Mouse (Mus musculus): ENCODE results near the gene Cass4.
A peak's percentile ranks its signal among the peaks of the same experiment; 100 is the strongest.

Cass4 gene

GRCm38 (mm10) chr2:172439843-172440639, 46.4 kb downstream of the Cass4 start, which contains the start of gene Rtf2:
Gene Rtf2 (plus strand): TSS chr2:172440556.
- DNase-seq (ENCODE audit: low read depth, low spot score) = peak; percentile 99

DNA sequence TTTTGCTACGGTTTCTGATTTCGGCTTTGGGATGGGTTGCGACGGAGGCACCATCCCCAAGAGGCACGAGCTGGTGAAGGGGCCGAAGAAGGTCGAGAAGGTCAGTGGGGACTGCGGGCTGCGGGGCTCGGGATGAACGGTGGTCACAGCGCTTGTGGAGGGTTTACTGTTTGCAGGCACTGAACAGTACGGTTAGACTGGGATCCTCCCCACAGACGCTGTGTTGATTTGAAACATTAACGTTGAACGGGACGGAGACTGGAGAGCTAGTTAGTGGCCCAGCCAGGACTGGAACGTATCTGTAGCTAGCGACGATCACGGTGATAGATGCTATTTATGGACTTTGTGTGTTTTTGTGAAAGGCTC, 47.0 kb downstream of the Cass4 start:
- DNase-seq (ENCODE audit: low read depth, low spot score) = no peak

DNA sequence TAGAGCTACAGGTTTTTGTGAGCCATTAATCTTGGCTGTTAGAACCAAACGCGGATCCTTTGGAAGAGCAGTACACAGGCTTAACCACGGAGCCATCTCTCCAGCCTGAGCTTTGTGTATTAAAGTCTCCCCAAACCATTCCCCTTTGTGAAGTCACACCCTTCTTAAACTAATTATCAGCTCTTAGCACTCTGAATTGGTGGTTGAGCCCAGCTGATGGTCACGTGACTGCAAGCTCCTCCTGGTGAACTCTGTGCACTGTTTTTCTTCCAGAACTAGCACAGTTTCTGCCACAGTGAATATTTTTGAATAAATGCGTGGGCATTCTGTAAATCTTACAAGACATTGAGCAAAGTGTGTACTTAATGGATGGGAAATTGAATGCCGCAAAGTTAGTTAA, 47.6 kb downstream of the Cass4 start:
- DNase-seq (ENCODE audit: low read depth, low spot score) = no peak

- no peak for DNase-seq (ENCODE audit: low read depth, low spot score)
Measured at GRCm38 (mm10) chr2:172445617-172446016, 52.0 kb downstream of the Cass4 start.

- DNase-seq (ENCODE audit: low read depth, low spot score) = peak; percentile 51
Measured at GRCm38 (mm10) chr2:172447317-172447716, 53.7 kb downstream of the Cass4 start.

DNA sequence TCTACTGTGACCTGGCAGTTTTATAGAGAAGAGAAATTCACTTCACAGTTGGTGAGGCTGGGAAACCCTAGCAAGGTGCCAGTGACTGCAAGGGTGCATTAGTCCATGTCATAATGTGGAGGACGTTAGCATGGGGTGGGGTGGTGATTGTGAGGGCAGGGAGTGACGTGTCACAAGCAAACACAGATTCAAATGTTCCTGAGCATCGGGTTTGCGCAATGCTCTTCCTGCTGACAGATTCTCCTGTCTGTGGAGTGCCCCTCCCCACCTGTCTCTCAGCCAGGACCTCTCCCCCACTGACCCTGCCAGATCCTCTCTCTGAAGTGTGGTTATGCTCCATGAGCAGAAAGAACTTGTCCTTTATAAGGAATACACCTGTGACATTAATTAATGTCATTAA, 54.7 kb downstream of the Cass4 start:
- no peak for DNase-seq (ENCODE audit: low read depth, low spot score)

DNA sequence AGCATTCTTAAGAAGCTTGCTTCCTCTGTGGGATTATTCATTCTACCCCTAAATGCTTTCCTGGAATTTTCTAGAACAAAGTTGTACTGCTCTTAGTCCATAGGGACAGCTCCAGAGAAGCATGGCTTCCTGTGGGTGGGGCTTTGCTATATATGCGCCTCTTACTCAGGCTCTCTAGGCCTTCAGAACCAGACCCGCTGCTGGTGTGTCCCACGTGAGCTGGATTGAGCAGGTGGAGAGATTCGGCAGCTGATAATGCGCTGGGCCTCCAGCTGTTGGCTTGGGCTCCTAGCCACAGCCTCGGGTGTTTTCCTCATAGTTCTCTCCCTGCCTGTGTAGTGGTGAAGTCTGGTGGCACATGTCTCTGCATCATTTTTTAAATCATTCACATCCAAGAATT, 57.0 kb downstream of the Cass4 start:
- DNase-seq (ENCODE audit: low read depth, low spot score) = no peak

- DNase-seq (ENCODE audit: low read depth, low spot score) = no peak
Measured at GRCm38 (mm10) chr2:172452031-172452430, 58.4 kb downstream of the Cass4 start.

DNA sequence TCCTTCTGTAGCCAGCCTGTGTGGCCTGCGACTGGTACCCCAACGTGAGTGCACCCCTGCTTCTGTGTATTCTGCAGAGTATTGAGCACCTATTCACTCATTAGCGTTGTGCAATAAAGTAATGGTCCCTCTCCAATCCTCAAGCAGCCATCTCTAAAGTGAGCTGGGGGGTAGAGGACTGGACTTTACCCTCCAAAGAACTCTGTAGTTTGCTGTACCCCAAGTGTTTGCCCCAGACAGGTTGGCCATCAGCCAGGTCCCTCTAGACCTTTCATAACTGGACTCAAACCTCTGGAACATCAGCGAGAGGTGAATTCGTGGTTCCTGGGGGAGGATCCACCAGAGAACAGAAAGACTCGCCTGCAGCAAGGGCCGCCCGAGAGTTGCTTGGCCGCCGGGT, 58.9 kb downstream of the Cass4 start:
- no peak for DNase-seq (ENCODE audit: low read depth, low spot score)

GRCm38 (mm10) chr2:172458496-172458895, 64.9 kb downstream of the Cass4 start, which contains the start of gene Gcnt7:
Gene Gcnt7 (minus strand): TSS chr2:172458596.
- no peak for DNase-seq (ENCODE audit: low read depth, low spot score)

GRCm38 (mm10) chr2:172460647-172461046, 67.1 kb downstream of the Cass4 start:
- DNase-seq (ENCODE audit: low read depth, low spot score) = no peak

DNA sequence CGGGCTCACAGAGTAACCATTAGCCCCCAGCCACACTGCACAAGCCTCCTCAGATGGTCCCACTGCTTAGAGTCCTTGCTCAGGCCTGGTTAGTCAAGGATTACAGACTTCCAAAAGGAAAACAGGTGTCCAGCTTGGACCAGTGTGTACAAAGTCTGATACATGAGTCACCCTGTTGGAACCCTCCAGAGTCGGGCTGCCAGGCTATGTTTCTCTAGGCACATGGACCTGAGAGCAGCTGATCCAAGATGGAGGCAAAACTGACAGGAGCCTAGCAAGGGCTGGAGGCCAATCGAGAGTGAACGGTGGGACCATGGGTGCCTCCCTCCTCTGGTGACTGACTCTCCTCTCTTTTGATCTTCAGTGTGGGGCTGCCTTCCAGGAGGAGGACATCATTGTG, 69.2 kb downstream of the Cass4 start:
- DNase-seq (ENCODE audit: low read depth, low spot score) = no peak

DNA sequence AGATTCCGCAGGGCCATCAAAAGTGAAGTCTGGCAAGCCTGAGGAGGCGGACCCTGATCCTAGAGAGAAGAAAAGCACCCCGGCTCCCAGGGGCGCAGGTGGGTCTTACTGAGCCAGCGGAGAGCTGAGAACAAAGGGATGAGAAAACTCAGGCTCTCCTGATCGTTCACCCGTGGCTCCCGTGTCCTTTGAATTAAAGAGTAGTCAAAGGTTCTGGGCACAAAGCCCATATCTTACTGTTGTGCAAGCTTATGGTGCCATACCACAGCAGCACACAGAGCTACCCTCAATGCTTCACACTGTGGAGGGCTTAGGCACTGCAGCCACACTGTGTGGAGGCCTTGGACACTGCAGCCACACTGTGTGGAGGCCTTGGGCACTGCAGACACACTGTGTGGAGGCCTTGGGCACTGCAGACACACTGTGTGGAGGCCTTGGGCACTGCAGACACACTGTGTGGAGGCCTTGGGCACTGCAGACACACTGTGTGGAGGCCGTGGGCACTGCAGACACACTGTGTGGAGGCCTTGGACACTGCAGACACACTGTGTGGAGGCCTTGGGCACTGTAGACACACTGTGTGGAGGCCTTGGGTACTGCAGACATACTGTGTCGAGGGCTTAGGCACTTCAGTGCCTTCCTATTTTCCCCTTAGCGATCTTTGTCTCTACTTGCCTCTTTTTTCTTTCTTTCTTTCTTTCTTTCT, 73.0 kb downstream of the Cass4 start:
- DNase-seq (ENCODE audit: low read depth, low spot score) = no peak

DNA sequence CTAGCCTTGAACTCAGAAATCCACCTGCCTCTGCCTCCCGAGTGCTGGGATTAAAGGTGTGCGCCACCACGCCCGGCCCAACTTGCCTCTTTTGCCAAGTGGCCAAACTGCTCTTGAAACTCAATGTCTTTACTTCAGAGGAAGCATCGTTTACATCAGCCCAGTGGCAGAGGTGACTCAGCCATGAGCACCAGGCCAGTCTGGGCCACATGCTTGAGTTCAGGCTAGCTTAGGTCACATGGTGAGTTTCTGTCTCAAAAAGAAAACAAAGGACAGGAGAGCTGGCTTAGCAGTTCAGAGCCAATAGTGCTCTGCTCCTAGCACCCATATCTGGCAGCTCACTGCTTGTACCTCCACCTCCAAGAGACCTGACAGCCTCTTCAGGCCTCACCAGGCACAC, 73.6 kb downstream of the Cass4 start:
- DNase-seq (ENCODE audit: low read depth, low spot score) = no peak

DNA sequence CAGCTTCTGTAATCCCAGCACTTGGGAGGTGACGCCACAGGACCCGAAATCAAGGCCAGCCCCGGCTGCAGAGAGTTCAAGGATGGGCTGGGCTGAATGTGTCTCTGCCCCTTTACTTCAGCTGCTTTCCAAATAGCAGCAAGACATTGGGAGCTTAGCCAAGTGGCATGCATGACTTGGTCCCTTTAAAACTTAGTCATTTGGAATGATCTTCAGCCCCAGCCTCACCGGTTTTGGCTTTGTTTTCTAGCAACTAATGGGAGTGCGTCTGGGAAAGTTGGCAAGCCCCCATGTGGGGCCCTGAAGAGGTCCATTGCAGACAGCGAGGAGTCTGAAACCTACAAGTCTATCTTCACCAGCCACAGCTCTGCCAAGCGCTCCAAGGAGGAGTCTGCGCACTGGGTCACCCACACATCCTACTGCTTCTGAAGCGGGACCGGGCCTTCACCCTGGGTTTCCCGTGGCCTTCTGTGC, 74.8 kb downstream of the Cass4 start:
- DNase-seq (ENCODE audit: low read depth, low spot score) = no peak

GRCm38 (mm10) chr2:172472318-172472717, 78.7 kb downstream of the Cass4 start, which contains the start of gene Fam209:
Gene Fam209 (plus strand): TSS chr2:172472520.
- no peak for DNase-seq (ENCODE audit: low read depth, low spot score)

GRCm38 (mm10) chr2:172473591-172473990, 80.0 kb downstream of the Cass4 start:
- DNase-seq (ENCODE audit: low read depth, low spot score) = no peak

GRCm38 (mm10) chr2:172474970-172475369, 81.4 kb downstream of the Cass4 start:
- DNase-seq (ENCODE audit: low read depth, low spot score) = peak; percentile 58

- DNase-seq (ENCODE audit: low read depth, low spot score) = no peak
Measured at GRCm38 (mm10) chr2:172476707-172477260, 83.2 kb downstream of the Cass4 start.

GRCm38 (mm10) chr2:172477350-172477749, 83.8 kb downstream of the Cass4 start:
- DNase-seq (ENCODE audit: low read depth, low spot score) = no peak

DNA sequence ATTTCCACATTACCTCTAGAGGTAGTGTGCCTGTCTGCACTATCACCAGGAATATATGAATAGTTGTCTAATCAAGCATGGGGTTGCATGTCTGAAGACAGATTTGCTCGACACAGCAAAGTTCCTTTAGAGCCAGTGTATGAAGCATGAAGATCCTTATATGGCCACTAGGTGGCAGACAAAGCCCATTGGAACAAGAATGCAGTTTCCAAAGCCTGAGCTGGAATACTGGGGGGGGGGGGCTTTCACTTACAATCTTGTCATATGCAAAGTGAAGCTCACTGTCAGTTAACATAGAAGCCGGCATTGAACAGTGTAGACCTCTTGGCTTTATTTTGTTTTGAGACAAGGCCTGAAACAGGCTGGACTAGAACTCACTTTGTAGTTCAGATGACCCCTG, 84.3 kb downstream of the Cass4 start:
- DNase-seq (ENCODE audit: low read depth, low spot score) = peak; percentile 83

DNA sequence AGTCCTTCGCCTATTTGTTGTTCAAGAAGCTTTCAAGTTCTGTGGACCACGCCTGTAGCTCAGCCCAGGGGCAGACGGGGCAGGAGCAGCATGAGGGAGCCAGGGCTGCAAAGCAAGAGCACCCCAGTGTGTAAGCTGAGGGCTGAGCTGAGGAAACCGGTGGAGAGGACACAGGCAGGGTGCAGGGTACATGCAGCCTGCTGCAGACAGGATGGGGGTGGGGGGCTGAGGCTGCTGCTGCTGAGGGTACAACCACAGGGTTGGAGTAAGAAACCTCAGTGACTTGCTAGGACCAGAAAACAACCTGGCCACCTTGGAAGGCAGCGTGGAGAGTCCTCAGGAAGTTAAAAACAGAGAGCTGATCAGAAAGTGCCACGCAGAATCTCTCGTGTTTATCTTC, 86.7 kb downstream of the Cass4 start:
- DNase-seq (ENCODE audit: low read depth, low spot score) = no peak

Data from ES-CJ7 (cell line).